Mouse (Mus musculus): ENCODE data around the gene Napepld. TPM values are rescaled to one million over a fixed set of nuclear protein-coding genes. Genes with fewer than 3 reads are reported as not detected.

Napepld gene
- 2.8 TPM in 2 replicates for polyA plus RNA-seq (2016; fragmentation: Nextera tagmentation; extraction: Ambion mirVana)

DNA sequence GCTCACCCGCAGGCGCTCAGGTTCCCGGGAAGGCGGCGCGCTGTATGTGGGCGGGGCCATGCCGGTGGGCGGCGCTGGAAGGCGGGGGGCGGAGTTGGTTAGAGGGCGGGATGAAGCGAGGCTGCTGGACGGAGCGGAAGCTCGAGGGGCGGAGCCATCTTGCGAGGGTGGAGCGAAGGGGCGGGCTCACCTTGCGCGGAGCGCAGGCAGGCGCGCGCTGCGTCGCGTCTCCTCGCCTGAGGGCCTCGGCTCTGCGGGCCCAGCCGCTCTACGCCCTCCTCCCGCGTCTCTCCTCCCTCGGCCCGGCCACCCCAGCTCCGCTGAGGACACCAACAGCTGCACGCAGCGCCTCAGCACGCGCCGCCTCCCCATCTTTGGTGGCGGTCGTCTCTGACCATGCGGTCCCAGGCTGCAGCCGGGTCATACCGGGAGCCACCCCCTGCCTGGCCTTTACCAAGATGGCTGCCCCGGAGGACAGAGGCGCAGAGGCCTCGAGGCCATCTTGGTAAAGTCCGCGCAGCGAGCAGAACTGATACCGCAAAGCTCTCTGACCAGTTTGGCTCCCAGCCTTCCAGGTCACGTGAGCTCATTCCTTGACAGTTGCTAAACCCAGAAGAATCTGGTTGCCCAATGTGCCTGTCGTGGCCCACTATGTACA lies at the start of gene Napepld:
Gene Napepld, minus strand, starts transcription at position 46 of the 658 bp plus-strand sequence.
- no peaks in the 10 kb centered on the region for H3K4me1 ChIP-seq
- no peaks in the 10 kb centered on the region for H3K36me3 ChIP-seq
- WGBS, result under 1% methylated on average over 59 of the region's 59 CpGs
- H3K4me3 ChIP-seq, result peak within 1 kb of the TSS; percentile 82
- peak within 1 kb of the TSS; percentile 99 for H3K27ac ChIP-seq
- H3K27me3 ChIP-seq (ENCODE audit: low read depth, poor library complexity, severe bottlenecking), result no peaks in the 10 kb centered on the region
- peak; percentile 99 for DNase-seq (ENCODE audit: low spot score)
- H3K9me3 ChIP-seq (replicated peaks), result no peaks in the 10 kb centered on the region

DNA sequence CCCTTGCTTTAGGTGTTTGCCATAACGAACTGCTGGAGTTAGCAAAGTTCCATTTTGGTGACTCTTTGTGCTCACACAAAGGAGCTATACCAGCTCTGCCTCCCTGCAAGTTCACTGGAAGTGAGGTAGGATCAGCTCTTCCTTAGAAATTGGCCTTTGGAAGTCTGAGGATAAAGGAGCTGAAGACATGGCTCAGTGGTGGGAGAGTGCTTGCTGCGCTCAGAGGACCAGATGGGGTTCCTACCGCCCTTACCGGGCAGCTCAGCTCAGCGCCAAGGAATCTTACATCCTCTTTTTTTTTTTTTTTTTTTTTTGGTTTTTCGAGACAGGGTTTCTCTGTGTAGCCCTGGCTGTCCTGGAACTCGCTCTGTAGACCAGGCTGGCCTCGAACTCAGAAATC lies 44.8 kb upstream of the Napepld start:
- H3K36me3 ChIP-seq, result peaks cover 100% of the 10 kb centered on the region
- 97% methylated on average over 7 of the region's 8 CpGs for WGBS
- H3K4me3 ChIP-seq, result no peak overlapping the region
- H3K9me3 ChIP-seq (replicated peaks), result no peaks in the 10 kb centered on the region
- no peak for DNase-seq (ENCODE audit: low spot score)
- no peaks in the 10 kb centered on the region for H3K4me1 ChIP-seq
- no peaks in the 10 kb centered on the region for H3K27me3 ChIP-seq (ENCODE audit: low read depth, poor library complexity, severe bottlenecking)
- no peak overlapping the region for H3K27ac ChIP-seq

DNA sequence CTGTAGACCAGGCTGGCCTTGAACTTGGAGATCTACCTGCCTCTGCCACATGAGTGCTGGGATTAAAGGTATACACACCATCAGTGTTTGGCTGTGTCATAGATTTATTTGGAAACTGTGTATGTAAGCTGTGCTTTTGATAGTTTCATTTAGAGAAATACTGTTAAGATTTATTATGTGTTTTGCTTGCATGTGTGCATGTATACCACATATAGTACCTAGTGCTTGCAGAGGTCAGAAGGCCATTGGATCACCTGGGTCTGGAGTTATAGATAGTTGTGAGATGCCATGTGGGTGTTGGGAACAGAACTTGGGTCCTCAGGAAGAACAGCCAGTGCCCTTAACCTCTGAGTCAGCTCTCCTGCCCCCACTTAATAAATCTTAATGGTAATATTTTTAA lies 43.5 kb upstream of the Napepld start:
- Histone ChIP-seq H3K27ac (no peak overlapping the region), H3K4me3 (no peak overlapping the region), H3K4me1 (no peaks in the 10 kb centered on the region), H3K27me3 (ENCODE audit: low read depth, poor library complexity, severe bottlenecking) (no peaks in the 10 kb centered on the region), H3K9me3 (replicated peaks) (no peaks in the 10 kb centered on the region), H3K36me3 (peaks cover 98% of the 10 kb centered on the region)
- DNase-seq (ENCODE audit: low spot score), result no peak

DNA sequence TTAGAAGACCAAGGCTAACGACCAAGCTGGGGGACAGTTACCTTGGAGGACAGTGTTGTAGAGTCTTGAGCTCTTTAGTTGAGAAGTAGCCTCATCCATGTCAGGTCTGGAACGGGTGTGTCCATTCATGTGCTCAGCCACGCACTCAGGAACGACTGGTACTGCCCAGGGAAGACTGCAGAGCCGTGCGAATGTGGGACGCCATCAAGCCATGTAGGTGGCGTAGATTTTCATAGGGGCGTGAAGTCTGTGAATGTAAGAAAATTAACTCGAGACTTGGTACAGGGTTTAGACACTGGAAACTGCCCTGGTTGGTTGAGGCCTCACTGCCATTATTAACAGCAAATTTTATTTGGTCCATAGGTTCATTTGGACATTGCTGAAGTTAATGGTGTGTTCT lies 42.4 kb upstream of the Napepld start:
- 97% methylated on average over 10 of the region's 10 CpGs for WGBS
- Histone ChIP-seq H3K4me3 (no peak overlapping the region), H3K36me3 (peaks cover 98% of the 10 kb centered on the region), H3K9me3 (replicated peaks) (no peaks in the 10 kb centered on the region), H3K27me3 (ENCODE audit: low read depth, poor library complexity, severe bottlenecking) (no peaks in the 10 kb centered on the region), H3K4me1 (no peaks in the 10 kb centered on the region), H3K27ac (no peak overlapping the region)
- no peak for DNase-seq (ENCODE audit: low spot score)

DNA sequence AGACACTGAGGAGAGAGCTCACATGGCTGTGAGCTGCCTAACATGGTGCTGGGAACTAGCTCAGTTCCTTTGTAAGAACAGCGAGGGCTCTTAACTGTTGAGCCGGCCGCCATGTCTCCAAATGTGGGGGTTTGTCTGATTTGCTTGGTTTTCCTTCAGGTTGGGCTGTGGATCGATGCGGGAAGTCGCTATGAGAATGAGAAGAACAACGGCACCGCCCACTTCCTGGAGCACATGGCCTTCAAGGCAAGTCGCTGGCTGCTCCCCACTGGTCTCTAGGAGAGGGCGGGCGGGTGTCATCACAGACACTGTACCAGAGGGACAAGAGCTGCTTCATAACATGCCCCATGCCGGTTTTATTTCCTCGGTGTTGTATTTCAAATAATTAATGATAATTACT lies 38.7 kb upstream of the Napepld start:
- Histone ChIP-seq H3K27ac (no peak overlapping the region), H3K4me1 (peaks cover 8% of the 10 kb centered on the region), H3K9me3 (replicated peaks) (no peaks in the 10 kb centered on the region), H3K27me3 (ENCODE audit: low read depth, poor library complexity, severe bottlenecking) (no peaks in the 10 kb centered on the region), H3K4me3 (no peak overlapping the region), H3K36me3 (peaks cover 63% of the 10 kb centered on the region)
- no peak for DNase-seq (ENCODE audit: low spot score)
- 89% methylated on average over 13 of the region's 13 CpGs for WGBS

DNA sequence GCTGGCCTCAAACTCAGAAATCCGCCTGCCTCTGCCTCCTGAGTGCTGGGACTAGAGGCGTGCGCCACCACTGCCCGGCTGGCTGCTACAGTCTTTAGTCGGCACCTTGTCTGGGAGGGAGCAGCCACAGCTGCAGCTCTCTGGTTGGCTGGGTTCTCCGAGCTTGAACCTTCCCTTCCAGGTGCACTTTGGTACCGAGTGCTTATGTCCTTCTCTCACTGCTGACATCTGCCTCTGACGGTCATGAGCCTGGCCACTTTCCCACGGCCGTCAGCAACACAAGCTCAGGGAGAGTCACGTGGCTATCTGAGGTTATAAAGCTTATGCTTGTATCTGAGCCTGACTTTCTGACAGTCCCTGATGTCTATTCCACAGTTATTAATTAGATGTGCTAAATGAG lies 37.9 kb upstream of the Napepld start:
- H3K36me3 ChIP-seq, result peaks cover 56% of the 10 kb centered on the region
- no peaks in the 10 kb centered on the region for H3K9me3 ChIP-seq (replicated peaks)
- H3K4me3 ChIP-seq, result no peak overlapping the region
- H3K4me1 ChIP-seq, result peaks cover 8% of the 10 kb centered on the region
- DNase-seq (ENCODE audit: low spot score), result no peak
- WGBS, result 96% methylated on average over 11 of the region's 11 CpGs
- H3K27me3 ChIP-seq (ENCODE audit: low read depth, poor library complexity, severe bottlenecking), result no peaks in the 10 kb centered on the region
- no peak overlapping the region for H3K27ac ChIP-seq

DNA sequence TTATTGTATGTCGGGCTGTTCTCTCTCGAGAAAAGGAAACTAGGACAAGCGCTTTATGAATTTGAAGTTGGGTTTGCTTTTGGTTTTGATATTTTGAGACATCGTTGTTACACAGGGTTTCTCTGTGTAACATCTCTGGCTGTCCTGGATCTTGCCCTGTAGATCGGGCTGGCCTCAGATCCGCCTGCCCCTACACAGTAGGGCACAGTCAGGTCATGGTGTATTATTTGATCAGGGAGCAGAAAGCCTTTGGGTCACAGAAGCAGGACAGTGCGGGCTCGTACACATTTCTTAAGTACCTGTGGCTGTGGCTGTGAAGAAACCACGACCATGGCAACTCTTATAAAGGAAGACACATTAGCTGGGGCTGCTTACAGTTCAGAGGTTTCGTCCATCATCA lies 36.4 kb upstream of the Napepld start:
- Histone ChIP-seq H3K27ac (peak overlapping the region; percentile 90), H3K27me3 (ENCODE audit: low read depth, poor library complexity, severe bottlenecking) (no peaks in the 10 kb centered on the region), H3K4me3 (peak overlapping the region; percentile 73), H3K9me3 (replicated peaks) (no peaks in the 10 kb centered on the region), H3K4me1 (peaks cover 11% of the 10 kb centered on the region), H3K36me3 (peaks cover 41% of the 10 kb centered on the region)
- 32% methylated on average over 10 of the region's 10 CpGs for WGBS
- no peak for DNase-seq (ENCODE audit: low spot score)

DNA sequence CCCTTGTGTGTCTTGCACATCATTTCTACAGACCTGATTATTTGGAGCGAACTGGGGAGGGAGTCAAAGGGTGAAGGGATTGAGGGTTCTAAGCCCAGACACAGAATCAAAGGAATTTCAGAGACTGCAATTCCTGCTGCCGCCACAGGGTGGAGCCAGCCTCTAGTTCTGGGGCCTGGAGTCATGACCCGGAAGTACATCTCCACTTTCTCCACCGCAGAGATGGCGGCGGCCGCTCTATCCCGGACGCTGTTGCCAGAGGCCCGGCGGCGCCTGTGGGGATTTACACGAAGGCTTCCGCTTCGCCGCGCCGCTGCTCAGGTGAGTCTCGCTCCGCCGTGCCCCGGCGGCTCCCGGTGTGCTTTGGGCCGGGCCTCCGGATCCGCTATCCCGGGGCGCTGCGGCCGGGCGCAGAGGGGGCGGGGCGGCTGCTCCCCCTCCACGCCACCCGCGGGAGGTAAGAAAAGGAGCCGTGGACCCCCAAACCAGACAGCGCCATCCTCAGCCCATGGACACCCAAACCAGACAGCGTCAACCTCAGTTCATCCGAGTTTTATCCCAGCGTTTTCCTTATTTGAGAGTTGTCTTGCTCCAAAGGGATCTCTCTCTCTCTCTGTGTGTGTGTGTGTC lies 35.9 kb upstream of the Napepld start, which contains the start of gene Pmpcb:
Gene Pmpcb, plus strand, starts transcription at position 186 of the 630 bp plus-strand sequence.
- no peaks in the 10 kb centered on the region for H3K27me3 ChIP-seq (ENCODE audit: low read depth, poor library complexity, severe bottlenecking)
- peak; percentile 91 for DNase-seq (ENCODE audit: low spot score)
- peaks cover 35% of the 10 kb centered on the region for H3K36me3 ChIP-seq
- peaks cover 11% of the 10 kb centered on the region for H3K4me1 ChIP-seq
- no peaks in the 10 kb centered on the region for H3K9me3 ChIP-seq (replicated peaks)
- under 1% methylated on average over 42 of the region's 42 CpGs for WGBS
- H3K4me3 ChIP-seq, result peak within 1 kb of the TSS; percentile 73
- H3K27ac ChIP-seq, result peak within 1 kb of the TSS; percentile 90

DNA sequence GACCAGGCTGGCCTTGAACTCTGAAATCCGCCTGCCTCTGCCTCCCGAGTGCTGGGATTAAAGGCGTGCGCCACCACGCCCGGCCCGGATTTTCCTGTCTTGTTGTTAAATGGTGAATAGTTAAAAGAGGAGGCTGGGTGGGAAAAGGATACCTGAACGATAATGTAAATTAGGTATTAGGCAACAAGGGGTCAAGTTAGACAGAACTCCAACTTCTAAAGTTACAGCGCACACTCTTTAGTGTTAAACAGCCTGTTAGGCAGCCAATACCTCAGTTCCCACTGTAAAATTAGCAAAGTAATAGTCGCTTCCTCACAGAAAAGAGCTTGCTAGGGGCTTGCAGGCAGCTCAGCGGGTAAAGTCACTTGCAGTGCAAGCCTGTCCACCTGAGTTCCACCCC lies 34.9 kb upstream of the Napepld start:
- DNase-seq (ENCODE audit: low spot score), result no peak
- H3K9me3 ChIP-seq (replicated peaks), result no peaks in the 10 kb centered on the region

DNA sequence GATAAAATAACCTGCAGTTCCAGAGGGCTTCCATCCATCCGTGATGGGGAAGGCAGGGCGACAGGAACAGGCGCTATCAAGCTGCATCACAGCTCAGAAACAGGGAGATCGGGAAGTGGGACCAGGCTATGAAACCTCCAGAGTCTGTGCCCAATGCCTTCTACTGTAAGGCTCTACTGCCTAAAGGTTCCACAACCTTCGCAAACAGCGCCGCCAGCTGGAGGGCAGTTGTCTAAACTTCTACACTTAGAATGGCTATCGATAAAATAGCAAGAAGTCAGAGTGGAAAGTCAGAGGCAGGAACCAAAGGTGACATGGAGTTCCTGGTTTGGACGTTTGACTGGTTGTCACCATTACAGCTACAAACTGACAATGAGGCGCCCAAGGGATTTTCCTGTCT lies 34.4 kb upstream of the Napepld start:
- Histone ChIP-seq H3K4me1 (peaks cover 11% of the 10 kb centered on the region), H3K27ac (no peak overlapping the region), H3K36me3 (peaks cover 22% of the 10 kb centered on the region), H3K4me3 (peak overlapping the region; percentile 20; the same call in 1 of the 2 replicates), H3K27me3 (ENCODE audit: low read depth, poor library complexity, severe bottlenecking) (no peaks in the 10 kb centered on the region), H3K9me3 (replicated peaks) (no peaks in the 10 kb centered on the region)
- peak; percentile 66 for DNase-seq (ENCODE audit: low spot score)
- WGBS, result 24% methylated on average over 10 of the region's 10 CpGs

More for the DNA sequence above, 34.9 kb upstream of the Napepld start:
- Histone ChIP-seq H3K36me3 (peaks cover 25% of the 10 kb centered on the region), H3K4me1 (peaks cover 11% of the 10 kb centered on the region), H3K4me3 (no peak overlapping the region), H3K27ac (no peak overlapping the region), H3K27me3 (ENCODE audit: low read depth, poor library complexity, severe bottlenecking) (no peaks in the 10 kb centered on the region)
- WGBS, result 85% methylated on average over 11 of the region's 11 CpGs

DNA sequence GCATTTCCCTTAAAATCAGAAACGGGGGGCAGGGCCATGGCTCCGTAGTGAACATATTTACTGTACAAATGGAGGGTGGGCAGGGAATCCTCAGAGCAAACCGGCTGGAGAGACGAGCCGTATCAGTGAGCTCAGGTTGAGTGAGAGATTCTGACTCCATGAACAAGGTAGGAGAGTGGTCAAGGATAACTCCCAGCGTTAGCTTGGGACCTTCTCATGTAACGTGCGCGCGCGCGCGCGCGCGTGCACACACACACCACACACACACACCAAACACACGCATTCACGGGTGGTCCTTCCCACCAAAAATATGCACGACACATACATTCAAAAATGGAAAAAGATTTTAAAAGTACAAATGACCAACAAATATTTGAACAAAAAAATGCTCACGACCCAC lies 33.9 kb upstream of the Napepld start:
- H3K36me3 ChIP-seq, result peaks cover 17% of the 10 kb centered on the region
- H3K27ac ChIP-seq, result no peak overlapping the region
- no peak for DNase-seq (ENCODE audit: low spot score)
- H3K9me3 ChIP-seq (replicated peaks), result no peaks in the 10 kb centered on the region
- peaks cover 11% of the 10 kb centered on the region for H3K4me1 ChIP-seq
- no peaks in the 10 kb centered on the region for H3K27me3 ChIP-seq (ENCODE audit: low read depth, poor library complexity, severe bottlenecking)
- WGBS, result 85% methylated on average over 20 of the region's 20 CpGs
- peak overlapping the region; percentile 20; the same call in 1 of the 2 replicates for H3K4me3 ChIP-seq

DNA sequence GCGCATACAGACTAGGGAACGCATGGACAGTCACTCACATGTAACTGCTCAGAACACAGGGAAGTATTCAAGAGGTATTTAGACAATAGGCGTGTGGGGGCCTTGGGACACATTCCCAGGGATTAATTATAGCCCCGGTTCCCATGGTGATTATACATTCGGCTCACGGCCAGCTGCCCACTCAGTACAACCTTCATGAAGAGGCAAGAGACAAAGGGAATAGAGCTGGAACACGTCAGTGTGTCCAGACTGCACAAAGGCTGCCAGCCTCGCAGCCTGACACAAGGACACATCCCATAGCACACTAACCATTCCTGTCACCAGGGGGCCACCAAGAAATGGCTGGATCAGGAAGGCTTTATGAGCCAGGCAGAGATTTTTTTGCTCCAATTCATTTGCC lies 31.7 kb upstream of the Napepld start:
- no peaks in the 10 kb centered on the region for H3K27me3 ChIP-seq (ENCODE audit: low read depth, poor library complexity, severe bottlenecking)
- no peaks in the 10 kb centered on the region for H3K36me3 ChIP-seq
- 73% methylated on average over 8 of the region's 8 CpGs for WGBS
- H3K27ac ChIP-seq, result no peak overlapping the region
- no peaks in the 10 kb centered on the region for H3K9me3 ChIP-seq (replicated peaks)
- DNase-seq (ENCODE audit: low spot score), result no peak
- no peak overlapping the region for H3K4me3 ChIP-seq
- peaks cover 8% of the 10 kb centered on the region for H3K4me1 ChIP-seq

DNA sequence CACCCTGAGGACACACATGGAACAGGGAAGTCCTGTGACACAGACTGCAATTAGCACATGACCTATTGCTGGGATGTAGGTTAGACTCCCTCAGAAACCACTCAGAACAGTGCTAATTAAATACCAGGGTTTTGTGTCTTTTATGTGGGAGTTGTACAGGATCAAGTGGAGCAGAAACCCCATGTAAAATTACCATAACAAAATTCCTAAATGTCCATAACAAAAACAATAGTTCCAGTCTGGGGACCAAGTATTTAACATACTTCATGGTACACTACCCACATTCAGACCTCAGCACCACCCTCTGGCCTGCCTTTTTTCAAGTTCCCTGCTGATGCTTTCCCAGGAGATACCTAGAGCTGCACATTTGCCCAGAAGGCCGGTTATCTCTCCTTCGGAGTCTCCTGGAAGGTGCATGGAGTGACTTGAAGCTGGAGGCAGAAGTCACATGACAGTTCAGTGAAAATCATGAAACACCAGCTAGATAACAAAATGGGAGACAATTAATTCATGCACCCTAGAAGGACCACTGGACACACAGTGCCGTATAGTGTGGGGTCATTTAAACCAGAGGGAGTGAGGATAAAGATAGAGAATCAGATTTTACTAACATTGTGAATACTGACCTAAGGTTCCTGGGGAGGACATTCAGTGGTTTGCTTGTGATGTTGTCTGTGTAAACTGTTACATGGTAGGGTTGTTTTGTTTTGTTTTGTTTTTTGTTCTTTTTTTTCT lies 31.1 kb upstream of the Napepld start:
- H3K36me3 ChIP-seq, result no peaks in the 10 kb centered on the region
- H3K4me1 ChIP-seq, result 0 out of 2 replicates have a peak, but pooled peaks cover 4% of the 10 kb centered on the region
- H3K27me3 ChIP-seq (ENCODE audit: low read depth, poor library complexity, severe bottlenecking), result no peaks in the 10 kb centered on the region
- no peak overlapping the region for H3K4me3 ChIP-seq
- DNase-seq (ENCODE audit: low spot score), result no peak
- no peaks in the 10 kb centered on the region for H3K9me3 ChIP-seq (replicated peaks)
- H3K27ac ChIP-seq, result no peak overlapping the region
- WGBS, result 94% methylated on average over 3 of the region's 3 CpGs

Measured in limb, embryonic 10.5 days (tissue).